Mouse (Mus musculus): ENCODE measurements at regions not wholly inside any gene's neighbourhood (a gene's known extent, or its start where the extent isn't known, plus 50 kb on each side); places are given as distances from the start of the nearest gene placed in this dataset.
A peak's percentile ranks its signal among the peaks of the same experiment; 100 is the strongest.

- no peak for TF ChIP-seq CTCF (IDR thresholded peaks at IDR 0.05; ENCODE audit: borderline replicate concordance, extremely low read depth, insufficient read depth, insufficient read length)
- no peak for TF ChIP-seq POLR2A (IDR thresholded peaks at IDR 0.05; ENCODE audit: borderline replicate concordance, extremely low read depth, insufficient read depth, insufficient read length, poor library complexity, severe bottlenecking)
- DNase-seq (ENCODE audit: low read depth): no peak
Observed at GRCm38 (mm10) chr2:54033277-54033676, 52.1 kb downstream of the Rprm start.

- DNase-seq (ENCODE audit: low read depth): no peak
- TF ChIP-seq POLR2A (IDR thresholded peaks at IDR 0.05; ENCODE audit: borderline replicate concordance, extremely low read depth, insufficient read depth, insufficient read length, poor library complexity, severe bottlenecking): no peak
- TF ChIP-seq CTCF (IDR thresholded peaks at IDR 0.05; ENCODE audit: borderline replicate concordance, extremely low read depth, insufficient read depth, insufficient read length): no peak
Observed at GRCm38 (mm10) chr2:54028851-54029250, 56.5 kb downstream of the Rprm start.

- TF ChIP-seq POLR2A (IDR thresholded peaks at IDR 0.05; ENCODE audit: borderline replicate concordance, extremely low read depth, insufficient read depth, insufficient read length, poor library complexity, severe bottlenecking): no peak
- no peak for TF ChIP-seq CTCF (IDR thresholded peaks at IDR 0.05; ENCODE audit: borderline replicate concordance, extremely low read depth, insufficient read depth, insufficient read length)
- DNase-seq (ENCODE audit: low read depth): no peak
Observed at GRCm38 (mm10) chr2:54022708-54023107, 62.6 kb downstream of the Rprm start.

GRCm38 (mm10) chr2:53990157-53990556 is 95.2 kb downstream of the Rprm start:
- TF ChIP-seq POLR2A (IDR thresholded peaks at IDR 0.05; ENCODE audit: borderline replicate concordance, extremely low read depth, insufficient read depth, insufficient read length, poor library complexity, severe bottlenecking): no peak
- no peak for TF ChIP-seq CTCF (IDR thresholded peaks at IDR 0.05; ENCODE audit: borderline replicate concordance, extremely low read depth, insufficient read depth, insufficient read length)
- DNase-seq (ENCODE audit: low read depth): no peak

- peak; percentile 61 for DNase-seq (ENCODE audit: low read depth)
- TF ChIP-seq CTCF (IDR thresholded peaks at IDR 0.05; ENCODE audit: borderline replicate concordance, extremely low read depth, insufficient read depth, insufficient read length) (no peak), POLR2A (IDR thresholded peaks at IDR 0.05; ENCODE audit: borderline replicate concordance, extremely low read depth, insufficient read depth, insufficient read length, poor library complexity, severe bottlenecking) (no peak)
Observed at GRCm38 (mm10) chr2:53975707-53976106, 109.6 kb downstream of the Rprm start.

GRCm38 (mm10) chr2:53960499-53960898 is 124.9 kb downstream of the Rprm start:
- no peak for DNase-seq (ENCODE audit: low read depth)
- TF ChIP-seq CTCF (IDR thresholded peaks at IDR 0.05; ENCODE audit: borderline replicate concordance, extremely low read depth, insufficient read depth, insufficient read length) (no peak), POLR2A (IDR thresholded peaks at IDR 0.05; ENCODE audit: borderline replicate concordance, extremely low read depth, insufficient read depth, insufficient read length, poor library complexity, severe bottlenecking) (no peak)

GRCm38 (mm10) chr2:53948237-53948636 is 137.1 kb downstream of the Rprm start:
- TF ChIP-seq POLR2A (IDR thresholded peaks at IDR 0.05; ENCODE audit: borderline replicate concordance, extremely low read depth, insufficient read depth, insufficient read length, poor library complexity, severe bottlenecking): no peak
- TF ChIP-seq CTCF (IDR thresholded peaks at IDR 0.05; ENCODE audit: borderline replicate concordance, extremely low read depth, insufficient read depth, insufficient read length): no peak
- peak; percentile 43 for DNase-seq (ENCODE audit: low read depth)

GRCm38 (mm10) chr2:53947534-53947933 is 137.8 kb downstream of the Rprm start:
- no peak for TF ChIP-seq CTCF (IDR thresholded peaks at IDR 0.05; ENCODE audit: borderline replicate concordance, extremely low read depth, insufficient read depth, insufficient read length)
- TF ChIP-seq POLR2A (IDR thresholded peaks at IDR 0.05; ENCODE audit: borderline replicate concordance, extremely low read depth, insufficient read depth, insufficient read length, poor library complexity, severe bottlenecking): no peak
- DNase-seq (ENCODE audit: low read depth): peak; percentile 9

- TF ChIP-seq CTCF (IDR thresholded peaks at IDR 0.05; ENCODE audit: borderline replicate concordance, extremely low read depth, insufficient read depth, insufficient read length) (no peak), POLR2A (IDR thresholded peaks at IDR 0.05; ENCODE audit: borderline replicate concordance, extremely low read depth, insufficient read depth, insufficient read length, poor library complexity, severe bottlenecking) (no peak)
- DNase-seq (ENCODE audit: low read depth): no peak
Observed at GRCm38 (mm10) chr2:53911857-53912256, 173.5 kb downstream of the Rprm start.

All from brain, embryonic 14.5 days (tissue).